In the genomic region with DNA sequence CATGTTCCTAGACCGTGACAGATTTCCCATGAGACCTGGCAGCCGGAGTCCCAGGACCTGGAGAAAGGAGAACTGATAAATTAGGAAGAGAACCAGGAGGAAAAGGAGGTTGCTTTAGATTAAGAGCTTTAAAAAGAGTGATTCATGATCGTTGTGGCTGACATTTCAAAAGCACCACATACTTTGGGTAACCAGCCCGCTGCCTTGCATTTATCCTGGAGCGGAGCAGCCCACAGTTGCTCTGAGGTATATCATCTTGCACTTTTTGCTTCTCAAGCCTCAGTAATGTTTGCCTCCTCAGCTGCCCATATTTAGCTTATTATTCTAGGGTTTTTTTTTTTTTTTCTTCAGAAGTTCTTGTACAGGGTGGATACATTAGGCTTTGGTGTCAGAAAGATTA, we compare ENCODE assay signal across 16 mouse cellular contexts.
"Had no signal": no experiment of that assay in that cellular context is flagged by ENCODE, and none has a peak within 500 bp of the region (broad histone marks: within the 10 kb centered on the region; RNA-seq: fewer than 3 reads in every experiment).

No protein-coding gene starts in this region.

- H3K4me2 ChIP-seq: limb, embryonic 12.5 days; liver, embryonic 11.5 days; liver, embryonic 15.5 days; lung, embryonic 14.5 days; midbrain, embryonic 12.5 days had no signal

- H3K9me3 ChIP-seq: limb, embryonic 12.5 days; liver, embryonic 15.5 days; midbrain, embryonic 12.5 days had no signal

- H3K9ac ChIP-seq: limb, embryonic 12.5 days; liver, embryonic 15.5 days; lung, embryonic 14.5 days; midbrain, embryonic 12.5 days had no signal

- ATAC-seq: intestine, postnatal 0 days; midbrain, embryonic 16.5 days had no signal

- H3K27ac ChIP-seq: limb, embryonic 12.5 days; liver, embryonic 15.5 days; midbrain, embryonic 12.5 days; stomach, postnatal 0 days had no signal

- DNase-seq: kidney, adult 8-10 months; kidney, postnatal 14 days; lung, embryonic 14.5 days; lung, postnatal 10 days; lung, postnatal 4 days; right cerebral cortex, adult 18-20 months; right cerebral cortex, postnatal 25 days; thymus, postnatal 4 days had no signal

- H3K27me3 ChIP-seq: limb, embryonic 12.5 days; liver, embryonic 15.5 days; midbrain, embryonic 12.5 days had no signal

- H3K36me3 ChIP-seq: limb, embryonic 12.5 days; liver, embryonic 15.5 days; midbrain, embryonic 12.5 days had no signal

- H3K4me3 ChIP-seq: limb, embryonic 12.5 days; liver, embryonic 15.5 days; megakaryocyte, embryonic 14.5 days; midbrain, embryonic 12.5 days had no signal
